Mouse (Mus musculus): ENCODE results near the gene Pde4b. TPM values are rescaled to one million over a fixed set of nuclear protein-coding genes. Genes with fewer than 3 reads are reported as not detected.

Gene Pde4b
- polyA plus RNA-seq, 1 experiment from 2014 or later: 23.8 TPM

DNA sequence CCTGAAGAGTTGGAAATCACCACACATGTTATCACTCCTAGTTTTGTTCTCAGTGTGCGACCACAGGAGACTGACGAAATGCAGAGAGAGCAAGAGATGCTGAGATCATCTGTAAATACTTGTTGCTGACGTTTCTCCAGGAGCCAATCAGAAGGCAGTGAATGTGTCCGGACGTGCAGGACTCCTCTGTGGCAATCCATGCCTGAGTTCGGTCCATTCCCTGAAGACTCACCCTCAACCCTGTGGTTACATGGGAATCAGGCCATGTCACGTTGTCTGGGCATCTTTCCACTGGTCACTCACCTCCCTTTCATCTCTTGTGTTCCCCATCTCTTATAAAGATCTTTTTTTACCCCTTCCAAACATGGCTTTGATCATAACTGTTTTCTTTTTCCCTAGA, 468.2 kb downstream of the Pde4b start:
- H3K9ac ChIP-seq (replicated peaks): no peak overlapping the region
- no peaks in the 10 kb centered on the region for H3K9me3 ChIP-seq
- H3K27ac ChIP-seq: no peak overlapping the region
- no peak overlapping the region for H3K4me2 ChIP-seq (replicated peaks)
- 81% methylated on average over 7 of the region's 7 CpGs for WGBS
- ATAC-seq: no peak
- H3K36me3 ChIP-seq: no peaks in the 10 kb centered on the region
- no peaks in the 10 kb centered on the region for H3K27me3 ChIP-seq
- no peaks in the 10 kb centered on the region for H3K4me1 ChIP-seq (replicated peaks)
- H3K4me3 ChIP-seq (replicated peaks): no peak overlapping the region

DNA sequence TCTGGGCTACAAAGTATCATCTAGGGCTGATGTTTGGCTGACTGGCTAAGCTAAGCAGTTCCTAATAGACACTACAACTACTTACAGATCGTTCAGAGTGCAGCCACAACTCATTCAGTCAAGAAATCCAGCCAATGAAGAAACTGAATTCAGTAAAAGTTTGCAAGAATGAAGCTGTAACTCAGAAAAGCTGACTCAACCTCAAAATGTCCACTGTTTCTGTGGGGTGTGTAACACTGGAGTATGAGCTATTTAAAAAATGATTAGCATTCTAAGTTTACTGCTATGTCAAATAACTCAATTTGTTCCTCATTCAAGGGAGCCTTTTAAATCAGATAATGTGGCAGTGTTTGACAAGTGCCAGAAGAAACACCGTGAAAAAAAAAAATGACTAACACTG, 469.7 kb downstream of the Pde4b start:
- no peak overlapping the region for H3K4me3 ChIP-seq (replicated peaks)
- 77% methylated on average over 2 of the region's 2 CpGs for WGBS
- no peaks in the 10 kb centered on the region for H3K27me3 ChIP-seq
- H3K4me2 ChIP-seq (replicated peaks): no peak overlapping the region
- no peak overlapping the region for H3K9ac ChIP-seq (replicated peaks)
- H3K9me3 ChIP-seq: no peaks in the 10 kb centered on the region
- H3K4me1 ChIP-seq (replicated peaks): no peaks in the 10 kb centered on the region
- H3K27ac ChIP-seq: no peak overlapping the region
- ATAC-seq: no peak
- H3K36me3 ChIP-seq: no peaks in the 10 kb centered on the region

DNA sequence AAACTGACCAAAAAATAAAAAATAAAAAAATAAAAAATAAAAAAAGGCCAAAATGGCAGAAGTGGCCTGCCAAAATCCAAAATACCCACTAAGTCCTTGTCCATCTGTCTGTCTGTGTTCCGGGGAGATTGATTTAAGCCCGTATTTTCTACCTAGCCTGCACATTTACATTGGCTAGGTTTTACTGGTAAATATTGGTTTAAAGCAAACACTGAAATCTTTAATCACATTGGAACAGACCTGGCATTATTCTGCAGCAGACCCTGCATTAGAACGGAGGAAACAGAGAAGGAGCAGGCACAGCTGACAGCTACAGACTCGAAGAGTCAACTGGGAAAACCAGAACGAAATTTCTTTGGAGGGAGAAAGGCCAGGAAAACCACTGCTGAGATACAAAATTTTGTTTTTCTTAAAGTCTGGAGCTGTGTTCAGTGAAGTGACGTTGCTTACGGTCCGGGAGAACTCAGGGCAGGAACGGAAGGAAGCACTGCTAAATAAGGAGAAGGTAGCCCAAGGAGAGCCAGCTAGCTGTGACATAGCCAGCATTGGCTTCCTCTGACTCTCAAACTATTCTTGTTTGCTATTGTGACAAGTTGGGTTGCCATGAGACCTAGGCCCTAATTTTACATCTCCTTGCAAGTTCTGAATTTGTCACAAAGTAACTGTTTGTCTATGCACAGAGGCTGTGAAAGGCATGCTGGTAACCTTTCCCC, 470.3 kb downstream of the Pde4b start:
- 81% methylated on average over 9 of the region's 9 CpGs for WGBS
- no peak for ATAC-seq
- no peak overlapping the region for H3K9ac ChIP-seq (replicated peaks)

DNA sequence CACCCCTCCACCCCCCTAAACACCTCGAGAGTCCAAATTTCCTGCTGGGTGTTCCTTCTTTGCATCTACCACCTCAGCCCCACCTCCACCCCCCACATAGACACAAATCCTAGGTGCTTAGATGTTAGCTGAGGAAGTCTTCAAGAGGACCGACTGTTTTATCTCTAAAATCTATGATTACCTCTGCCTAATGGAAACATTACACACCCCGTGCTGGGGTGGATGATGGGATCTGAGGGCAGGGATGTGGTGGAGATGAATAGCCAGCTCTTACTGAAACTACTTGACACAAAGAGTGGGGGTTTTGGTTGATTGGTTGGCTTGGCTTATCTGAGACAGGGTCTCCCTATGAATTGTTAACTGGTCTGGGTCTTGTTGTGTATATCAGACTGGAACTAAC, 471.0 kb downstream of the Pde4b start:
- H3K9me3 ChIP-seq: no peaks in the 10 kb centered on the region
- no peaks in the 10 kb centered on the region for H3K4me1 ChIP-seq (replicated peaks)
- H3K27ac ChIP-seq: no peak overlapping the region
- H3K4me2 ChIP-seq (replicated peaks): no peak overlapping the region
- H3K36me3 ChIP-seq: no peaks in the 10 kb centered on the region
- H3K4me3 ChIP-seq (replicated peaks): no peak overlapping the region
- H3K9ac ChIP-seq (replicated peaks): no peak overlapping the region
- H3K27me3 ChIP-seq: no peaks in the 10 kb centered on the region
- WGBS: 78% methylated on average over 3 of the region's 3 CpGs
- no peak for ATAC-seq

More for the DNA sequence above, 470.3 kb downstream of the Pde4b start:
- Histone ChIP-seq H3K9me3 (no peaks in the 10 kb centered on the region), H3K4me3 (replicated peaks) (no peak overlapping the region), H3K27me3 (no peaks in the 10 kb centered on the region), H3K27ac (no peak overlapping the region), H3K4me1 (replicated peaks) (no peaks in the 10 kb centered on the region), H3K4me2 (replicated peaks) (no peak overlapping the region), H3K36me3 (no peaks in the 10 kb centered on the region)

DNA sequence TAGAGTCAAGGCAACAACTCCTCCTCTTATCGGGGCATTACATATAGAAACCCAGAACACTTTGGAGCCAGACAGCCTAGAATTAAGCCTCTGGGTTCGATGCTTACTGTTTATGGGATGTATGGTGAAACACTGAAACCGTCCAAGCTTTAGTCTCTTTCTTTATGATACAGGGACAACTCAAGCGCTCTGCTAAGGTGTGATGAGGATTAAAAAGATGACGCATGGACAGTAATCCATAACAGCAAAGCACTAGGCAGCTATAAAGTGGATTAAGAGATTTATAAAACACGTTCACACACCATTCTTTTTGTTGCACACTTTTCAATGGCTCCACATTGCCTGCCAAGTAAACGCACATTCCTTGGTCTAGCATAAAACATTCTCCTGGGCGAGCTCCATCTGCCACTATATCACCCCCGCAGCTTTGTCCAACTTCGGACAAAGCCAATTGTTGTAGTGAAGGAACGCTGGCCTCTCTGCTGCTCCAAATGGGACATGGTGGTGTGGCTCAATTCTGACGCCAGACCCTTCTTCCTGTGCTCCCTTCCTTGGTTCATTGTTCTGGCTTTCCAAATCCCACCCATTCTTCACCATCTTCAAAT, 473.4 kb downstream of the Pde4b start:
- no peak overlapping the region for H3K4me2 ChIP-seq (replicated peaks)
- 64% methylated on average over 12 of the region's 12 CpGs for WGBS
- H3K4me3 ChIP-seq (replicated peaks): no peak overlapping the region
- H3K9ac ChIP-seq (replicated peaks): no peak overlapping the region
- no peaks in the 10 kb centered on the region for H3K36me3 ChIP-seq
- no peak overlapping the region for H3K27ac ChIP-seq
- no peaks in the 10 kb centered on the region for H3K27me3 ChIP-seq
- H3K9me3 ChIP-seq: no peaks in the 10 kb centered on the region
- H3K4me1 ChIP-seq (replicated peaks): peaks cover 2% of the 10 kb centered on the region
- ATAC-seq: no peak

DNA sequence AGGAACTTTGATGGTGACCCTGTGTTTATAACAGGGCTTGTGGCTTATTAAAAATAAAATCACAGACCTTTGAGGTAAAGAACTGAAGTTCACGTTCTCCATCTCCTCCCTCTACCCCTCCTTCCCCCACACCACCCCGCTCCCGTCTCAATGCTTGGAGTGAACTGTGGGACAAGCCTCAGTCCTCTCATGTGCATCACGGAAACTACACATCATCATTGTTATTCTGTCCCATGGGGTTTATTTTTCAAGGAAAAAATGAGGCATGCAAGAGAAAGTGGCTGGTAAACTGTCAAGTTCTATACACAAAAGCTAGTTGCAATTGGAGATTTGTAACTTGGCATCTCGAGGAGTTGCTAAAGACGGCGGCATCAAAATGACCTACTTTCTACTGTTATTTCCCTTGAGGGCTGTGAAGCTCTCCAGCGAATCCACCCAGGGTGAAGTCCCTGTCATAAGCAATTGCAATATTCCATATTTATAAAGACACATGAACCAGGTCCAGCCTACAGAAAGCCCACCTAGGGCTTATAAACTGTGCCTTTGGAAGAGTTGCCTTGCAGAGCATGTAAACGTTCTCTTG, 476.0 kb downstream of the Pde4b start:
- no peak for ATAC-seq
- H3K27me3 ChIP-seq: 0 out of 2 replicates have a peak, but pooled peaks cover 6% of the 10 kb centered on the region
- no peaks in the 10 kb centered on the region for H3K36me3 ChIP-seq

DNA sequence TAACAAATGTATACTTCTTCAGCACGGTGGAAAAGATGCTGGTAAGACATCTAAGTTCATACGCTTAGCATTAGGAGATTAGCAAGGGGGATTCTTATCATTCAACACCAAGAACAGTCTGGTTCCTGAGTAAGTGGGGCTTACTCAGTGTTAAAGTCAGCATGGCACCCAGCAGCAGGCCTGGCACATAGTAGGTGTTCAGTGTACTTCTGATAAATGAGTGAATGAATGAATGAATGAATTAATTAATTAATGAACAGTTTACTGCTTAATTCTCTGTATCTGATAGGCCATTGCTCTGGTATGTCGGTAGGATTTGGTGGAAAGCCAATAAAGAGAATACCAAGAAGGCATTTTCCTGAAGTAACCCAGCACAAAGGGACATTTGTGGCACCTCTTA, 476.9 kb downstream of the Pde4b start:
- Histone ChIP-seq H3K36me3 (no peaks in the 10 kb centered on the region), H3K4me3 (replicated peaks) (no peak overlapping the region), H3K27ac (no peak overlapping the region), H3K4me1 (replicated peaks) (peaks cover 24% of the 10 kb centered on the region), H3K4me2 (replicated peaks) (no peak overlapping the region), H3K9me3 (no peaks in the 10 kb centered on the region), H3K9ac (replicated peaks) (no peak overlapping the region), H3K27me3 (0 out of 2 replicates have a peak, but pooled peaks cover 6% of the 10 kb centered on the region)
- WGBS: 90% methylated on average over 3 of the region's 3 CpGs
- no peak for ATAC-seq

More for the DNA sequence above, 476.0 kb downstream of the Pde4b start:
- Histone ChIP-seq H3K4me3 (replicated peaks) (no peak overlapping the region), H3K4me1 (replicated peaks) (peaks cover 15% of the 10 kb centered on the region), H3K9ac (replicated peaks) (no peak overlapping the region), H3K4me2 (replicated peaks) (no peak overlapping the region), H3K27ac (no peak overlapping the region), H3K9me3 (no peaks in the 10 kb centered on the region)
- WGBS: 88% methylated on average over 9 of the region's 9 CpGs

DNA sequence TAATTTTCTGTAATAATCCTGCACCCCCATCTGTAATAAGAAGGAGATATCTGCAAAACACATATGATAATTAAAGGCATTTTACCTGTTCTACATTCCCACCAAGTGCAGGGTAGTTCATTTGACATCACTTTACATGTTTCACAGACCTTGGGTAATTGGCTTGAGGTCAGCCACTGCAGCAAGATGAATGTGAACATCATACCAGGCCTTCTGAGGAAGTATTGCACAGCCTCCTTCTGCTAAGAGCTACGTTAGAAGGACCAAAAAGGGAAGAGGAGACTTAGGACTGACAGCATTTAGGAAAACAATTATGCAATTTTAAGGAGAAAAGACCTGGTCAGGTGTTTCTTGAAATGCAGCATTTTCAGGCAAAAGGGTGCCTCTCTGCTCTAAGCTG, 479.1 kb downstream of the Pde4b start:
- H3K9ac ChIP-seq (replicated peaks): no peak overlapping the region
- no peak overlapping the region for H3K4me2 ChIP-seq (replicated peaks)
- H3K4me1 ChIP-seq (replicated peaks): peaks cover 43% of the 10 kb centered on the region
- WGBS: 16% methylated on average over 1 of the region's 1 CpGs
- H3K27me3 ChIP-seq: peaks cover 6% of the 10 kb centered on the region; the same call in 1 of the 2 replicates
- H3K27ac ChIP-seq: no peak overlapping the region
- no peak for ATAC-seq
- no peaks in the 10 kb centered on the region for H3K9me3 ChIP-seq
- no peak overlapping the region for H3K4me3 ChIP-seq (replicated peaks)
- no peaks in the 10 kb centered on the region for H3K36me3 ChIP-seq

DNA sequence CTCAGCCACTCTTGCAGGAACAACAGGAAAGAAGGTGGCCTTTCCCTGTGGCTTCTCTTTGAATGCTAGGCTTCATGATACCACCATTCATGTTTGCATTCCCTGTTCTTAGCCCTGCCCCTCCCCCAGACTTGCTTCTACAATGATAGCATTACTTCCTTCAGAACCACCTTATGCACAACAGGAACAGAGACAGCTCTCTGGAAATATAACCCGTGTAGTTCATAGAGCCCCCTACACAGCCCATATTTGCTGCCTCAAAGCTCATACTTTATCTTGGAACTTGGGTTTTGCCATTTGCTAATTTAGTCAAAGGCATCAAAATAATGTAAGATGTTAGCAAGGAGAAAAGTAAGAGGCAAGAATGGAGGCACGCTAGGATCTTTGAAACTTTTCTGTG, 479.8 kb downstream of the Pde4b start:
- Histone ChIP-seq H3K4me3 (replicated peaks) (no peak overlapping the region), H3K4me2 (replicated peaks) (no peak overlapping the region), H3K27ac (no peak overlapping the region), H3K9ac (replicated peaks) (no peak overlapping the region), H3K36me3 (no peaks in the 10 kb centered on the region), H3K4me1 (replicated peaks) (peaks cover 43% of the 10 kb centered on the region), H3K27me3 (peaks cover 13% of the 10 kb centered on the region; the same call in 1 of the 2 replicates), H3K9me3 (no peaks in the 10 kb centered on the region)
- WGBS: 54% methylated on average over 2 of the region's 2 CpGs
- no peak for ATAC-seq

DNA sequence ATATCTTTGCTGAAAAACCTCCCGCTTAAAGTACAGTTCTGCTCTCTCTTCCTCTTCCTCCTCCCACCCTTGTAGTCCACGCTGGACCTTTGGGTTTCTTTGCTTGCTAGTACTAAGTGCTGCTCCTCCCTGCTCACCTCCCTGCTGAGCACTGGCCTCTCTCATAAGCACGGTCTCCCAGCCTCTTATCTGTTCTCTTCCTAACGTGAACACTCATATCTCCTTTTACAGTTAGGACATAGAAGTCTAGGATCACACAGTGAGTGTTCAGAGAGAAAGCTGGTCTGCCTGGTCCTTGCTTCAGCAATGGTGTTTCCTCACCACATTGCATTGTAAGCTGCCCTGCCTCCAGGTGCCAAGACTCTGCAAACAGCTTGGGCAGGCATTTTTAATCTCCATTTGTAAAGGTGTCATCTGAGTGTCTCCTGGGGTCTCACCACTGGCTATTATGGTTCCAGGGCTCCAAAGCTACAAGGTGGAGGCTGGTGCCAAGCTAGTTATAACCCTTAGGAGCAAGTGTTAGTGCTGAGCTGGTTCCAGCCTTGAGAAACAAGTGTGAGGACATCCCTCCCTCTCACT, 480.4 kb downstream of the Pde4b start:
- no peak for ATAC-seq

DNA sequence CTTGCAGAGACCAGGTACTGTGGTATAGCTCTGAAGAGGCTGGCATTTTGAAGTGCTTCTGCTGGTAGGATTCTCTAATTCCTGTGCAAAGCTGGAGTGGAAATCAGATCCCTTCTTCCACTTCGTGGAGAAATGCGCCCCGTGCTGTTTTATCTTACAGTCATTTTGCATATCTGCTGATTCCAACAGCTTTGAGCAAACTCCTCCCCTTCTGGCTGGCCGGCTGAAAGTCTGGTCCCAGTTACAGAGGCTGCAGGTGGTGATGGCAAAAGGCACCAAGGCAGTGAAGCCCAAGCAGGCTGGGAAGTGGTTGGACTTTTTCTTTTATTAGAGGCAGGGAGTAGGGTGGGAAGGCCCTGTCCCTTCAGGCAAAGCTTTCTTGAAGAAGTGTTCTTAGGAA, 481.2 kb downstream of the Pde4b start:
- no peak overlapping the region for H3K9ac ChIP-seq (replicated peaks)
- no peaks in the 10 kb centered on the region for H3K36me3 ChIP-seq
- H3K4me3 ChIP-seq (replicated peaks): no peak overlapping the region
- H3K27ac ChIP-seq: no peak overlapping the region; the same call in 1 of the 2 replicates
- no peak overlapping the region for H3K4me2 ChIP-seq (replicated peaks)
- H3K9me3 ChIP-seq: no peaks in the 10 kb centered on the region
- peaks cover 18% of the 10 kb centered on the region; the same call in 1 of the 2 replicates for H3K27me3 ChIP-seq
- WGBS: 10% methylated on average over 4 of the region's 4 CpGs
- ATAC-seq: no peak
- peaks cover 43% of the 10 kb centered on the region for H3K4me1 ChIP-seq (replicated peaks)

More for the DNA sequence above, 480.4 kb downstream of the Pde4b start:
- Histone ChIP-seq H3K4me1 (replicated peaks) (peaks cover 43% of the 10 kb centered on the region), H3K36me3 (no peaks in the 10 kb centered on the region), H3K9me3 (no peaks in the 10 kb centered on the region), H3K9ac (replicated peaks) (no peak overlapping the region), H3K27me3 (peaks cover 17% of the 10 kb centered on the region; the same call in 1 of the 2 replicates), H3K27ac (no peak overlapping the region), H3K4me3 (replicated peaks) (no peak overlapping the region), H3K4me2 (replicated peaks) (no peak overlapping the region)
- WGBS: 21% methylated on average over 4 of the region's 4 CpGs

DNA sequence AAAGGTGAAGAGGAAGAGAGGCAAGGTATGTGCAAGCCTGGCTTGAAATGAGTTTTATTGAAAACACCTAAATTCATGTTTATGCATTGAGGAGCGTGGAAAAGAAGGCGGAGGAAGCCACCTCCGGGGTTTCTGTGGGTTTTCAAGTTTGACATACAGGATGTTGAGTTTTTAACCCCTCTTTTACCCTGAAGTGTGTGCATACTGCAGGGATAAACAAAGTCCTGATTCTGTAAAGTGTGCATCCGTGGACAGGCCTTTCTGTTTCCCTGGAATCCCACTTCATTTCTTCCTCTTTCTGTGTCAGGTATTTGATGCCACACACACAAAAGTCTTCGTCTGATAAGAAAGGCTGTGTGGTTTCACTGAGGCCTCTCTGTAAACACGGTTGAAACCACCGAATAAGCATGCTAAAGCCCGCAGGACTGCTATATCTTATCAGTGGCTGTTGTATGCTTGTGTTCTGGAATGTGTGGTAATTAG, 481.8 kb downstream of the Pde4b start:
- H3K9me3 ChIP-seq: no peaks in the 10 kb centered on the region
- H3K9ac ChIP-seq (replicated peaks): no peak overlapping the region
- no peak overlapping the region for H3K27ac ChIP-seq
- no peaks in the 10 kb centered on the region for H3K36me3 ChIP-seq
- peaks cover 18% of the 10 kb centered on the region; the same call in 1 of the 2 replicates for H3K27me3 ChIP-seq
- ATAC-seq: no peak
- no peak overlapping the region for H3K4me2 ChIP-seq (replicated peaks)
- 21% methylated on average over 8 of the region's 8 CpGs for WGBS
- H3K4me3 ChIP-seq (replicated peaks): no peak overlapping the region
- H3K4me1 ChIP-seq (replicated peaks): peaks cover 43% of the 10 kb centered on the region

Data from midbrain, embryonic 13.5 days (tissue).